Mouse (Mus musculus) liver, adult 2 months (tissue): ENCODE results near the gene Brca2.
A peak's percentile ranks its signal among the peaks of the same experiment; 100 is the strongest.

ENCODE experiments used
- CTCF ChIP-seq: fragments of 200-500 bp; IDR thresholded peaks from 2 replicates; pipeline ENCODE4 v1.5.1; 2011; ENCODE audit warnings: low read depth, low read length, control low read depth
- POLR2A ChIP-seq: fragments of 200-500 bp; IDR thresholded peaks from 2 replicates; pipeline ENCODE4 v1.6.1; 2011; ENCODE audit warnings: low read length, control low read depth; ENCODE audit not compliant: insufficient read depth; ENCODE audit errors: extremely low read depth

- TF ChIP-seq CTCF (no peak), POLR2A (peak; percentile 38; the same call in 1 of the 2 replicates)
Measured at GRCm38 (mm10) chr5:150521937-150522866, at the start of gene Brca2.
